25 mouse cellular contexts compared by ENCODE assay signal in the genomic region with DNA sequence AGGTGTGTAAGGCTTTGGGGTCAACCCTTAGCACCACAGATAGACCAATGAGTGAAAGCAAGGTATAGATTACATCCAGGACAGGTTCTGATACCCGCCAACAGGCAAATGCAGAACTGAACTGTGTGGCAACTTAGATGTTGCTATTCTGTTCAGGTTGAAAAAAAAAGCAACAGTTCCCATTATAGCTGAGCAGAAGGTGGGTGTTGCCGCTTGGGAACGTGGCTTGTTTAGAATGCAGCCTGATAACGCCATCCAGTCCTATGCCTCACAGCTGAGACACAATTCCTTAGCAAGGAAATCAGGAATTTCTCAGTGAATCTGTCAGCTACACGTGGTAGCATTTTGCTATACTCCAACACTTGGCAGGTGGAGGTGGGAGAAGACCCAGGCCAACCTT.
"Had no signal": no experiment of that assay in that cellular context is flagged by ENCODE, and none has a peak within 500 bp of the region (broad histone marks: within the 10 kb centered on the region; RNA-seq: fewer than 3 reads in every experiment).

No protein-coding gene starts in this region.

- DNase-seq: liver, postnatal 0 days; lung, adult 2 months; lung, postnatal 14 days; lung, postnatal 36 days; midbrain, embryonic 14.5 days; retina, postnatal 1 day; right cerebral cortex, adult 18-20 months; right cerebral cortex, postnatal 14 days; right cerebral cortex, postnatal 4 days; spleen, adult 18-20 months; thymus, adult 2 months; thymus, postnatal 25 days; thymus, postnatal 4 days had no signal

- H3K9me3 ChIP-seq: liver, embryonic 15.5 days; lung, embryonic 15.5 days; midbrain, embryonic 10.5 days; midbrain, embryonic 12.5 days; neural tube, embryonic 13.5 days; neural tube, embryonic 15.5 days; stomach, embryonic 15.5 days had no signal

- H3K36me3 ChIP-seq: neural tube, embryonic 15.5 days had no signal

- H3K4me3 ChIP-seq: liver, embryonic 15.5 days; lung, embryonic 15.5 days; midbrain, embryonic 10.5 days; midbrain, embryonic 12.5 days; myocyte; neural tube, embryonic 13.5 days; neural tube, embryonic 15.5 days; stomach, embryonic 15.5 days had no signal

- H3K9ac ChIP-seq: liver, embryonic 15.5 days; liver, postnatal 0 days; lung, embryonic 15.5 days; midbrain, embryonic 12.5 days; neural tube, embryonic 13.5 days; neural tube, embryonic 15.5 days; stomach, embryonic 15.5 days had no signal

- H3K27me3 ChIP-seq: liver, embryonic 15.5 days; lung, embryonic 15.5 days; midbrain, embryonic 12.5 days; neural tube, embryonic 13.5 days; neural tube, embryonic 15.5 days; stomach, embryonic 15.5 days had no signal

- H3K27ac ChIP-seq: liver, embryonic 15.5 days; lung, embryonic 15.5 days; macrophage; midbrain, embryonic 10.5 days; midbrain, embryonic 12.5 days; neural tube, embryonic 13.5 days; neural tube, embryonic 15.5 days; stomach, embryonic 15.5 days; stomach, postnatal 0 days had no signal

- H3K4me2 ChIP-seq: liver, embryonic 15.5 days; lung, embryonic 15.5 days; midbrain, embryonic 12.5 days; neural tube, embryonic 13.5 days; neural tube, embryonic 15.5 days; stomach, embryonic 15.5 days had no signal

- ATAC-seq: liver, postnatal 0 days; lung, postnatal 0 days; midbrain, embryonic 16.5 days had no signal

- H3K4me1 ChIP-seq: lung, embryonic 15.5 days; midbrain, embryonic 10.5 days; midbrain, embryonic 12.5 days; neural tube, embryonic 13.5 days; neural tube, embryonic 15.5 days; stomach, embryonic 15.5 days had no signal
